Mouse (Mus musculus) CH12.LX (cell line): ENCODE results near the gene Armc5. TPM values are rescaled to one million over a fixed set of nuclear protein-coding genes. Genes with fewer than 3 reads are reported as not detected.

Source experiments
- DNase-seq: peaks from one replicate; pipeline ENCODE4 v3.0.0-alpha.2; 2013; ENCODE audit errors: extremely low read depth
- H3K27ac ChIP-seq: 2 replicates; pipeline ENCODE4 v1.5.1; 2012; ENCODE audit warnings: low read depth, mild to moderate bottlenecking, control low read depth, moderate library complexity; ENCODE audit not compliant: insufficient read depth
- H3K27me3 ChIP-seq: replicated peaks from 2 replicates; pipeline ENCODE3; 2012; ENCODE audit warnings: inconsistent platforms
- H3K36me3 ChIP-seq, 2 experiments: replicated peaks in 1 of 2; 2 replicates each; pipeline versions ENCODE3 to v1.6.1; 2012; ENCODE audit warnings: inconsistent platforms in 1 of 2, low read length in 1 of 2, mild to moderate bottlenecking in 1 of 2, mixed read lengths in 1 of 2, moderate library complexity in 1 of 2; ENCODE audit not compliant: control insufficient read depth in 1 of 2, insufficient read depth in 1 of 2
- H3K4me1 ChIP-seq, 2 experiments: 2 replicates each; pipeline ENCODE4 v1.6.1; 2012; ENCODE audit warnings: inconsistent platforms in 1 of 2, moderate library complexity in 1 of 2; ENCODE audit not compliant: insufficient read depth in 2 of 2, control insufficient read depth in 1 of 2
- H3K4me2 ChIP-seq: 2 replicates; pipeline ENCODE4 v1.6.1; 2012; ENCODE audit warnings: low read depth, mild to moderate bottlenecking, control low read depth; ENCODE audit not compliant: poor library complexity, insufficient read depth, severe bottlenecking
- H3K4me3 ChIP-seq, 3 experiments: fragments of 150-350 bp in 1 of 3; sonication (generic) in 1 of 3; replicated peaks in 1 of 3; 2 replicates each; pipeline versions ENCODE3 to v1.5.1; 2011 to 2012; ENCODE audit warnings: low read depth in 2 of 3, low read length in 2 of 3, mild to moderate bottlenecking in 2 of 3, moderate library complexity in 2 of 3, control low read depth in 1 of 3, improper control_type of control experiment in 1 of 3, inconsistent platforms in 1 of 3, mixed read lengths in 1 of 3; ENCODE audit not compliant: poor library complexity in 1 of 3
- H3K79me2 ChIP-seq: replicated peaks from 2 replicates; pipeline ENCODE4 v1.6.1; 2012; ENCODE audit warnings: mild to moderate bottlenecking, moderate library complexity; ENCODE audit not compliant: control insufficient read depth, poor library complexity, insufficient read depth, severe bottlenecking; ENCODE audit errors: extremely low read depth
- H3K9ac ChIP-seq: 2 replicates; pipeline ENCODE4 v1.6.1; 2012; ENCODE audit warnings: low read depth, mild to moderate bottlenecking, control low read depth, moderate library complexity; ENCODE audit not compliant: insufficient read depth
- H3K9me3 ChIP-seq: replicated peaks from 2 replicates; pipeline ENCODE3; 2012; ENCODE audit warnings: low read length, inconsistent platforms, mixed read lengths
- BHLHE40 ChIP-seq: IDR thresholded peaks from 2 replicates; pipeline ENCODE4 v1.6.1; 2011; ENCODE audit warnings: mild to moderate bottlenecking, low read depth, low read length, improper control_type of control experiment
- CHD1 ChIP-seq: IDR thresholded peaks from 2 replicates; pipeline ENCODE4 v1.6.1; 2012; ENCODE audit warnings: low read depth, low read length, improper control_type of control experiment, inconsistent platforms
- CTCF ChIP-seq, 2 experiments: IDR thresholded peaks in 1 of 2; conservative IDR thresholded peaks in 1 of 2; 2 replicates each; pipeline ENCODE4 v1.5.1; 2011 to 2012; ENCODE audit warnings: low read depth in 2 of 2, low read length in 2 of 2, improper control_type of control experiment in 1 of 2, inconsistent platforms in 1 of 2, mild to moderate bottlenecking in 1 of 2, moderate library complexity in 1 of 2
- E2F4 ChIP-seq: IDR thresholded peaks from 2 replicates; pipeline ENCODE4 v1.6.1; 2011; ENCODE audit warnings: low read depth, low read length, improper control_type of control experiment; ENCODE audit not compliant: insufficient replicate concordance
- ELF1 ChIP-seq: IDR thresholded peaks from 2 replicates; pipeline ENCODE4 v1.6.1; 2014; ENCODE audit warnings: low read depth, mild to moderate bottlenecking, inconsistent platforms, low read length, improper control_type of control experiment
- HCFC1 ChIP-seq: IDR thresholded peaks from 2 replicates; pipeline ENCODE4 v1.6.1; 2012; ENCODE audit warnings: low read depth, mild to moderate bottlenecking, inconsistent platforms, low read length, improper control_type of control experiment
- IRF4 ChIP-seq: IDR thresholded peaks from 2 replicates; pipeline ENCODE4 v1.6.1; 2014; ENCODE audit warnings: low read depth, mild to moderate bottlenecking, inconsistent platforms, low read length, improper control_type of control experiment
- JUN ChIP-seq: IDR thresholded peaks from 2 replicates; pipeline ENCODE4 v1.6.1; 2011; ENCODE audit warnings: low read depth, mild to moderate bottlenecking, low read length, improper control_type of control experiment, moderate library complexity; ENCODE audit not compliant: insufficient read depth
- JUND ChIP-seq: conservative IDR thresholded peaks from 2 replicates; pipeline ENCODE4 v1.6.1; 2011; ENCODE audit warnings: low read depth, low read length, improper control_type of control experiment
- MAX ChIP-seq: IDR thresholded peaks from 2 replicates; pipeline ENCODE4 v1.6.1; 2011; ENCODE audit warnings: low read length, improper control_type of control experiment
- MAZ ChIP-seq: IDR thresholded peaks from 2 replicates; pipeline ENCODE4 v1.6.1; 2012; ENCODE audit warnings: low read depth, mild to moderate bottlenecking, inconsistent platforms, low read length, improper control_type of control experiment, moderate library complexity
- MXI1 ChIP-seq: IDR thresholded peaks from 2 replicates; pipeline ENCODE4 v1.6.1; 2011; ENCODE audit warnings: mild to moderate bottlenecking, low read depth, low read length, improper control_type of control experiment
- NELFE ChIP-seq: IDR thresholded peaks from 2 replicates; pipeline ENCODE4 v1.6.1; 2011; ENCODE audit warnings: low read depth, low read length, improper control_type of control experiment
- RAD21 ChIP-seq: IDR thresholded peaks from 2 replicates; pipeline ENCODE4 v1.6.1; 2011; ENCODE audit warnings: low read depth, mild to moderate bottlenecking, low read length, improper control_type of control experiment, moderate library complexity
- RCOR1 ChIP-seq: conservative IDR thresholded peaks from 2 replicates; pipeline ENCODE4 v1.6.1; 2012; ENCODE audit warnings: low read depth, mild to moderate bottlenecking, inconsistent platforms, low read length, improper control_type of control experiment
- SIN3A ChIP-seq: IDR thresholded peaks from 2 replicates; pipeline ENCODE4 v1.6.1; 2012; ENCODE audit warnings: low read length, improper control_type of control experiment, inconsistent platforms
- SMC3 ChIP-seq: IDR thresholded peaks from 2 replicates; pipeline ENCODE4 v1.6.1; 2011; ENCODE audit warnings: low read depth, low read length, improper control_type of control experiment
- TBP ChIP-seq: conservative IDR thresholded peaks from 2 replicates; pipeline ENCODE4 v1.6.1; 2011; ENCODE audit warnings: low read depth, low read length, improper control_type of control experiment
- UBTF ChIP-seq: IDR thresholded peaks from 2 replicates; pipeline ENCODE4 v1.6.1; 2012; ENCODE audit warnings: low read depth, mild to moderate bottlenecking, inconsistent platforms, low read length, improper control_type of control experiment, moderate library complexity
- ZMIZ1 ChIP-seq: IDR thresholded peaks from 2 replicates; pipeline ENCODE4 v1.6.1; 2012; ENCODE audit warnings: low read depth, mild to moderate bottlenecking, inconsistent platforms, low read length, improper control_type of control experiment
- dilution Hi-C: fragments of 300-500 bp; cut with MboI; formaldehyde crosslinking; loops from 2 replicates; pipeline ENCODE4 v1.14.3; 2020; ENCODE audit warnings: low sequenced_read_pairs; ENCODE audit not compliant: extremely low pct_unique_long_range_greater_than_20kb, extremely low pct_ligation_motif_present
- in situ Hi-C: fragments of 300-500 bp; cut with MboI; formaldehyde crosslinking; loops from 3 replicates; pipeline ENCODE4 v1.14.3; 2019; ENCODE audit warnings: low sequenced_read_pairs, low pct_ligation_motif_present, low pct_unique_long_range_greater_than_20kb, mixed read lengths
- polyA plus RNA-seq: library from polyadenylated mRNA; unstranded; fragments of >175 nt; gene quantifications from 2 replicates; pipeline ENCODE4 v1.2.1, GENCODE M21; 2012; ENCODE audit warnings: low read depth; ENCODE audit not compliant: insufficient read length
- total RNA-seq, 2 experiments: library from RNA; depleted of rRNA; stranded (reverse); fragments of 300-350 nt in 1 of 2; fragments of >200 nt in 1 of 2; gene quantifications; 2 replicates each; pipeline ENCODE4 v1.2.3; 2012 to 2014

Armc5 gene
- total and polyA plus RNA-seq, 3 experiments = 5.0 to 14.4 (median 11.6) TPM

- TF ChIP-seq E2F4 (no peak), ZMIZ1 (no peak), UBTF (no peak), SIN3A (no peak), JUND (no peak), HCFC1 (no peak), IRF4 (no peak), RAD21 (no peak), MAZ (no peak), CTCF (conservative IDR thresholded peaks at IDR 0.05 in 1 of 2, IDR thresholded peaks at IDR 0.05 in 1 of 2; ENCODE audit: low read depth in 2 of 2, low read length in 2 of 2) (no peak)
- Histone ChIP-seq H3K9me3 (no peaks in the 10 kb centered on the region), H3K36me3 (no peaks in the 10 kb centered on the region), H3K4me3 (peak overlapping the region in 1 of 3 experiments; percentile 23), H3K4me2 (no peak overlapping the region), H3K27me3 (peaks cover 19% of the 10 kb centered on the region), H3K79me2 (no peaks in the 10 kb centered on the region), H3K27ac (no peak overlapping the region), H3K9ac (peak overlapping the region; percentile 29), H3K4me1 (no peaks in the 10 kb centered on the region; a peak in 1 of 4 replicates)
- dilution Hi-C loops = no loop called here
- DNase-seq = no peak
- in situ Hi-C loops = loop anchor here (10.0 kb wide), 1 partner anchor 211 kb away; the partner anchor contains the start of gene Pycard
These were observed 31.4 kb upstream of the Armc5 start for GRCm38 (mm10) chr7:128205695-128206094.

- Histone ChIP-seq H3K9ac (peak within 1 kb of the TSS; percentile 29), H3K27ac (no peak within 1 kb of the TSS), H3K79me2 (no peaks in the 10 kb centered on the region), H3K4me1 (no peaks in the 10 kb centered on the region; a peak in 1 of 4 replicates), H3K36me3 (no peaks in the 10 kb centered on the region), H3K9me3 (no peaks in the 10 kb centered on the region)
- no peak for DNase-seq
- in situ Hi-C loops = loop anchor here (10.0 kb wide), 1 partner anchor 211 kb away; the partner anchor contains the start of gene Pycard
- TF ChIP-seq NELFE = no peak
- no peak for TF ChIP-seq TBP
- TF ChIP-seq MAX = no peak
- no peak for TF ChIP-seq MXI1
- no peak for TF ChIP-seq CHD1
- TF ChIP-seq RCOR1 = no peak
- no peak for TF ChIP-seq SMC3
- TF ChIP-seq JUN = no peak
- TF ChIP-seq ELF1 = no peak
- TF ChIP-seq BHLHE40 = no peak
- TF ChIP-seq MAZ = no peak
- TF ChIP-seq, all 38 proteins: peak for 0
- dilution Hi-C loops = no loop called here
- H3K4me3 ChIP-seq = peak within 1 kb of the TSS in 1 of 3 experiments; percentile 23
- 0 out of 2 replicates have a peak within 1 kb of the TSS, but pooled peaks have one; percentile 18 for H3K4me2 ChIP-seq
- H3K27me3 ChIP-seq = peaks cover 18% of the 10 kb centered on the region
These were observed 31.0 kb upstream of the Armc5 start, which contains the start of gene Cox6a2 for GRCm38 (mm10) chr7:128206152-128206551. Gene Cox6a2, minus strand, starts transcription at chr7:128206387.
